Mouse (Mus musculus) cortical plate, adult 2 months (tissue): Measurements from ENCODE around the gene Lamp1.

Experiments
- CTCF ChIP-seq: fragments of 200-500 bp; IDR thresholded peaks from 2 replicates; pipeline ENCODE4 v1.5.1; 2011; ENCODE audit warnings: mild to moderate bottlenecking, control low read depth, low read length; ENCODE audit not compliant: insufficient read depth; ENCODE audit errors: extremely low read depth
- POLR2A ChIP-seq: fragments of 200-500 bp; IDR thresholded peaks from 2 replicates; pipeline ENCODE4 v1.6.1; 2011; ENCODE audit warnings: mild to moderate bottlenecking, low read length, control low read depth; ENCODE audit not compliant: insufficient read depth; ENCODE audit errors: extremely low read depth

- TF ChIP-seq CTCF: no peak
- no peak for TF ChIP-seq POLR2A
These were observed 65.5 kb downstream of the Lamp1 start for GRCm38 (mm10) chr8:13224426-13224825.
